Mouse (Mus musculus): Measurements from ENCODE around the gene Pdzd7.
A peak's percentile ranks its signal among the peaks of the same experiment; 100 is the strongest.

The Pdzd7 gene

GRCm38 (mm10) chr19:45007425-45008191, 37.9 kb downstream of the Pdzd7 start:
- no peak for DNase-seq

- no peak for DNase-seq
Measured at GRCm38 (mm10) chr19:45007021-45007420, 38.5 kb downstream of the Pdzd7 start.

DNA sequence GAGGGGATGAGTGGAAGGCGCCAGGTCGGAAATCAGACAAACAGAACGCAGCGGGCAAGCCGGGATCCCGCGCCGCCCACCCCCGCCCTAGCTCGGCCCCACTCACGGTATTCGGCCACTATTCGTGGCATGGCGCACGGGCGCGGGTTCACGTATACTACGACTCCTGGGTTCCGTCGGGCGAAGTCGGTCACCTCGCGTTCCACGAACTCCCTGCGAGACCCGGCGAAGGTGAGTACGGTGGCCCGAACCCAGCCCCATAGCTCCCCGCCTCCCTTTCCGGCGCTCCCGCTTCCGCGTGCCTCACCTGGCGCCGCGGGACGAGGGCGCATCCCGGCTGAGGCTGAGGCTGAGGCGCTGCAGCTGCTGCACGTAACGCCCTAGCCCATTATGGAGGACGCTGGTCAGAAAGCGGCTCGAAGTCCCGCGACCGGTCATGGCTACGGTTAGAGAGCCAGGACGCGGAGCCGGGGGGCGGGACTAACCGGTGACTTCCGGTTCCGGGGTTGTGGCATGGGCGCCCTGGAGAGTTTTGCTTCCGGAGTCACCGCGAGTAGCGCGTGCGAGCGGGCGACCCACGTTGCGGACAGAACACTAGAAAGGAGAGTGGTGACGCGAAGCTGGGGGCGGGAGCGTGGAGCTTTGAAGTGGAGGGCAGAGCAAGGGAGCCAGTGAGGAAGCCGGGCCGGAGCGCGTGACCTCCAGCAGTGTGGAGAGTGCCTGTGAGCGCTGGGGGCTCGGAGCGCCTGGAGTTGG, 39.4 kb downstream of the Pdzd7 start, which contains the start of gene Mrpl43:
TSS of gene Mrpl43 (minus strand) at position 486 of the 756 bp plus-strand sequence.
- peak; percentile 97 for DNase-seq

DNA sequence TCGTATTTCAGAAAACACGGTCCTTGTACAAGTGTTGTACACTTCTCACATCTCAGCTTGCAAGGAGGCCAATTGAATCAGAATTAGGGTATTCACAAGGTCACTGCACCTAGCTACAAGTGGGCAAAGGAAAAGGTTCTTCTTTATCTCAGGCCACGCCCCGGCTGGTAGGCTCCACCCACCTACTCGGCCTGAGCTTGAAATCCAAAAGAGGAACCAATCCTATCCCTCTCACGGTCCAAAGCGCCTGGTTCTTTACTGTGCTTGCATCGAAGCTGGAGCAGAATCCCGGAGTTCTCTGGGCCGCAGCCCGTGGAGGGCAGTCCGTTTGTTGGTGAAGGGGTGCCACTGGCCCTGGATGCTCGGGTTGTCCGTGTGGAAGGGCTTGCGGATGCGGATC, 40.1 kb downstream of the Pdzd7 start, which contains the start of gene Twnk:
TSS of gene Twnk (plus strand) at position 220 of the 400 bp plus-strand sequence.
- no peak for DNase-seq

DNA sequence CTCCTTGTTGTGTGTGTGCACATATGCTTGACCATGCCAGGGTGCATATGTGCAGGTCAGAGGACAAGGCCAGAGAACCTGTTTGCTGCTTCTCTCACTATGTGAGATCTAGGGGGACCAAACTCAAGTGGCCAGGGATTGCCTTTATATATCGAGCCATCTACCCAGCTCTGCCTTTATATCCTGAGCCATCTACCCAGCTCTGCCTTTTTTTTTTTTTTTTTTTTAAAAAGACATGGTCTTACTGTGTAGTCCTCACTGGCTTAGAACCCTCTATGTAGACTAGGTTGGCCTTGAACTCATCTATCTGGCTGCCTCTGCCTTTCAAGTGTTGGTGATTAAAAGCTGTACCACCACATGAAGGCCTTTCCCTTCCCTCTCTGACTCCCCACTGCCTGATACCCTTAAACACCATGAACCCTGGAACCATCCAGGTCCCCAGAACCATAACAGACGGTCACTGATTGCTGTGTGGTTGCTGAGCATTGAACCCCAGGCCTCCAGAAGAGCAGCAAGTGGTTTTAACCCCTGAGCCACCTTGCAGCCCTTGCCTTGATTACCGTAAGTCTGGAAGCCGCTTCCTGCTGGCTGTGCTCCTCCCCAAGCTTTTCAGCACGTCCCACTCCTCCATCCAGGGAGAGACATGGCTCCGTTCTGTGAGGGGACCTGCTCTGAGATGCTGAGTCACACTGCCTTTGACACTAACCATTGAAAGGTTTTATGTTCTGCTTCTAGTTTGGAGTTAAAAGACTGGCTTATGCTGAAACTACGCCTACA, 41.6 kb downstream of the Pdzd7 start:
- DNase-seq, result no peak

DNA sequence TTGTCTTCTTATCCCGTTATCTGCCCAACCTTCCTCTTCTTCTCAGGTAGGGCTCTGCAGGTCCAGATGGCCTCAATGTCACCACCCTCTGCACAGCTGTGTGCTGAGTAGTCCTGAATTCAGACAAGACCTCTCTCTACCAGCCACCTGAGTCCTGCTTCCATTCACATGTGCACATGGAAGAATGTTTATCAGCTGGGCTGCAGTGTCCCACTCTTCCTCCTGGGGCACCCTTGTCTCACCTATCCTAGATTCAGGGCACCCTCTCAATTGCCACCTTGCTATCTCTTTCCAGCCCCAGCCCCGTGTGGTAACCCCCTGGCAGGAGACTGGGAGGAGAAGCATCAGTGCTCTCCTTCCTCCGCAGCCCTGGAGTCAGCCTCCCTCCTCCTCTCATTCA, 43.2 kb downstream of the Pdzd7 start:
- DNase-seq, result no peak

DNA sequence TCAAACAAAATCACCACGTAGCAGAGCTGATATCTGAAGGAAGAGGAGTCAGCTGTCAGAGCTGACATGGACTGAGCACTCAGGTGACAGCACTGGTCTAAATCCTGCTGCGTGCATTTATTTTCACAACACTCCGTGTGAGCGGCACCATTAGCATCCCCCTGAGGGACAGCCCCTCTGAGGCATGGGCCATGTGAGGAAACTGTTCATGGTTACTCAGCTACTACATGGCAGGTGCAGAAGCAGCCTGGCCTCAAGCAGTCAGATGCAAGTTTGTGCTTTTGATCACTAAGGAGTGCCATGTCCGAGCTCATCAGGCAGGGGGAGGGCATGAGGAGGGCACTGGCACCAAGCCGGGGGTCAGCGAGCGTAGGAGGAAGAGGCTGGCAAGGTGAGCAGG, 45.9 kb downstream of the Pdzd7 start:
- DNase-seq, result no peak

- DNase-seq, result no peak
Measured at GRCm38 (mm10) chr19:44997786-44998185, 47.7 kb downstream of the Pdzd7 start.

DNA sequence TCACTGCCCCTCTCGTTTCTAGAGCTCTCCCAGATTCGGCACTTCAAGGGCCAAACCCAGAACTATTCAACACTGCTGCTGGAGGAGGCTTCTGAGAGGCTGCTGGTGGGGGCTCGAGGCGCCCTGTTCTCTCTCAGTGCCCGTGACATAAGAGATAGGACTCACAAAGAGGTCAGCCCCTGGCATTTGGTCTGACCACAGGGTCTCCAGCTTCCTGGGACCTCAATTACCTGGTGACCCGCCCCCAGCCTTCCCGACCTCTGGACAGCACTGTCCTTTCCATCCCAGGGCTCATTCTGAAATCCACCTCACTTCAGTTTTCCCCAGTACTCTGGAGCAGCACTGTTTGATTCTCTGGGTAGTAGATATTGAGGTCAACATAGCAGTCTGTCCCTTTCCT, 52.8 kb downstream of the Pdzd7 start:
- no peak for DNase-seq

GRCm38 (mm10) chr19:44992246-44992645, 53.3 kb downstream of the Pdzd7 start:
- no peak for DNase-seq

- DNase-seq, result no peak
Measured at GRCm38 (mm10) chr19:44991031-44991430, 54.5 kb downstream of the Pdzd7 start.

GRCm38 (mm10) chr19:44989567-44990495, 55.7 kb downstream of the Pdzd7 start:
- no peak for DNase-seq

- no peak for DNase-seq
Measured at GRCm38 (mm10) chr19:44988831-44989566, 56.5 kb downstream of the Pdzd7 start, which contains the start of gene Sema4g. TSS of gene Sema4g (plus strand) at chr19:44989101.

- DNase-seq, result no peak
Measured at GRCm38 (mm10) chr19:44988321-44988720, 57.2 kb downstream of the Pdzd7 start.

DNA sequence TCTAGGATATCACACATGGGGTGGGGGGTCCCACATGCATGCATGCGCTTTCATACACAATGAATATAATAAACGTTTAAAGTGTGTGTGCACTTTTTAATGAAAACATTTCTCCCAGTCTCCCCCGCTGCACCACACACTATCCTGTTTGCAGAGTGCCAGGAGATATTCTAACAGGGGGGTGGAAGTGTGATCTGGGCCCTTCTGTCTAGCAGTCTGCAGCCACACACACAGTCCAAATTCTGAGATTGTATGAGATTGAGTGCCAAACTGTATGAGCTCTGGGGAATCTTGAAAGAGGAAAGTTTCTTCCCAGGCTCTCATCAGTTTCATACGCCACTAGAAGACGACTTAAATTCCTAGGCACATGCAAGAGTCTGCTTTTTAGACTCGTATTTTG, 57.7 kb downstream of the Pdzd7 start:
- DNase-seq, result peak; percentile 79

GRCm38 (mm10) chr19:44987004-44987403, 58.5 kb downstream of the Pdzd7 start:
- DNase-seq, result no peak

DNA sequence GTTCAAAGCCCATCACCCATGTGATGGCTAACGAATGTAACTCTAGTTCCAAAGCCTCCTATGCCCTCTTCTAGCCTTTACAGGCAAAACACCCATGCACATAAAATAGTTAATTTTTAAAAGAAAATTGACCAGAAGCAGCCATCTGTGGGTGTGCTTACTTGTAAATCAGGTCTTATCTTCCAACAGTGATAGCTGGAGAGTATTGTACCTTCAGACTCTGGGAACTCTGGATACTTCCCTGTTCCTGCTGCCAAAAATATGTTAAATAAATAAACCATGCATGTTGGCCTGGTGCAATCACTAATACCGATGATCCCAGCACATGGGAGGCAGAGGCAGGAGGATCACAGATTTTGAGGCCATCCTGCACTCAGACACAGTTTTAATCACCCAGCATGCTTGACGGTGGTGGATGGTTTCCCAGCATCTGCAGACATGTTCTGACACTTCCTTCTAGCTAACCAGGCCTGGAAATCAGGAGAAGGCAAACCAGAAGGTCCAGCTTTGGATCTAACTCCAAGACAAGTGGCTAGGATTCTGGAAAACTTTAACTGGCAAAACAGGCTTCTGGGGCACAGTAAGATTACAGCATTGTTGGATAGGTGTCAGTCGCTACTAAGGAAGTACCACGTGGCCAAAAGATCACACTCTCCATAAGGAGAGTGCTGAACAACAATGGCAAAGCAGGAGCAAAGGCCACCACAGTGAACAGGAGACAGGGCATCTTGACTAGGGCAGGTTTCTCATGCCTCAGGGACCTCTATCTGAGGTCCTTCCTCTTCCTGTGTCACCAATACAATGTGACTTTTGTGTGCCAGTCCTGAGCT, 60.1 kb downstream of the Pdzd7 start:
- no peak for DNase-seq

DNA sequence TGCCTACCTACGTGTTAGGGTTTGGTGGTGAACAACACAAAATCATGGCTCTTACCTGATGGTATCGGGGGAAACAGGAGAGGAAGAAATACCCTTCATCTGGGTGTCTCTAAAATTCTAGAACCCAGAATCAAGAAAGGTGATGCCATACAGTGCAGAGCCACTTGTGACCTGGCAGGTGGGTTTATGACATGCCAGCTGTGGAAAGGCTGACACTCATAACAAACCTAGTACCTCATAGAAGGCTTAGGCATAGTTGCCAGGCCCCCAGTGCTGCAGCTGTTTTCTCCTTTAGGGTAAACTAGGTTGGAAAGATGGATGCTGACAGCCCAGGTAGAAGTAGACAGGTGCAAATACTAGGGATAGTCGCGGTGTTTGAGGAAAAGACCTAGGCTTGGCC, 61.1 kb downstream of the Pdzd7 start:
- no peak for DNase-seq

DNA sequence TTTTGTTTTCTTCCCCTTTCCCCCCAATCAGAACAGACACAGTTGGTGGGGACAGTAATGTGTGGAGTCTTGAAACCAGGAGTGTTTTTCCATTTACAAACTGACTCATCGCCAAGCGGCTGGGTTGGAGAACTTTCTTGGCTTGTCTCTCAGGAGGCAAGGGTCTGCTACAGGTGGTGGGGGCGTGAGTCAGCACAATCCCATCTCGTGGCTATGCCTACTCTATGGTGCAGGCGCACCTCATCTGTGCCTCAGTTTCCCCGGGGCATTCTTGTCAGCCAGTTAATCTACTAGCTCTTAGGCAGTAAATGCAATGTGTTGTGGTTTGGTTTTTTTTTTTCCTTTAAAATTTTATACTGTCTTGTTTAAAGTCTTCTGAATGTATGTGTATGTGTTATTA, 62.2 kb downstream of the Pdzd7 start:
- DNase-seq, result no peak

GRCm38 (mm10) chr19:44982477-44983115, 62.9 kb downstream of the Pdzd7 start:
- DNase-seq, result no peak

All from right cerebral cortex, adult 18-20 months (tissue).